Mouse (Mus musculus): ENCODE measurements at regions not wholly inside any gene's neighbourhood (a gene's known extent, or its start where the extent isn't known, plus 50 kb on each side); places are given as distances from the start of the nearest gene placed in this dataset.

GRCm38 (mm10) chr5:37980692-37981091, 57.9 kb upstream of the Stx18 start:
- no peak for DNase-seq (ENCODE audit: inconsistent ontology term)

- no peak for DNase-seq (ENCODE audit: inconsistent ontology term)
These were observed 61.6 kb upstream of the Stx18 start for GRCm38 (mm10) chr5:37976943-37977434.

- no peak for DNase-seq (ENCODE audit: inconsistent ontology term)
These were observed 65.5 kb upstream of the Stx18 start for GRCm38 (mm10) chr5:37972980-37973545.

GRCm38 (mm10) chr5:37971724-37972123, 66.8 kb upstream of the Stx18 start:
- DNase-seq (ENCODE audit: inconsistent ontology term): no peak

- DNase-seq (ENCODE audit: inconsistent ontology term): no peak
These were observed 69.9 kb upstream of the Stx18 start for GRCm38 (mm10) chr5:37968596-37968995.

- DNase-seq (ENCODE audit: inconsistent ontology term): no peak
These were observed 70.6 kb upstream of the Stx18 start for GRCm38 (mm10) chr5:37967914-37968375.

- DNase-seq (ENCODE audit: inconsistent ontology term): peak; percentile 26
These were observed 71.2 kb upstream of the Stx18 start for GRCm38 (mm10) chr5:37967106-37967913.

GRCm38 (mm10) chr5:37963688-37964087, 74.9 kb upstream of the Stx18 start:
- DNase-seq (ENCODE audit: inconsistent ontology term): no peak

- no peak for DNase-seq (ENCODE audit: inconsistent ontology term)
These were observed 76.0 kb upstream of the Stx18 start for GRCm38 (mm10) chr5:37962513-37962912.

- peak; percentile 84 for DNase-seq (ENCODE audit: inconsistent ontology term)
These were observed 78.3 kb upstream of the Stx18 start for GRCm38 (mm10) chr5:37960216-37960615.

GRCm38 (mm10) chr5:37952096-37952495, 86.4 kb upstream of the Stx18 start:
- DNase-seq (ENCODE audit: inconsistent ontology term): peak; percentile 6

- no peak for DNase-seq (ENCODE audit: inconsistent ontology term)
These were observed 105.8 kb upstream of the Stx18 start for GRCm38 (mm10) chr5:37932760-37933122.

- no peak for DNase-seq (ENCODE audit: inconsistent ontology term)
These were observed 106.3 kb upstream of the Stx18 start for GRCm38 (mm10) chr5:37932086-37932759.

GRCm38 (mm10) chr5:37920481-37920880, 96.1 kb upstream of the Msx1 start:
- DNase-seq (ENCODE audit: inconsistent ontology term): no peak

GRCm38 (mm10) chr5:37919102-37919501, 94.7 kb upstream of the Msx1 start:
- DNase-seq (ENCODE audit: inconsistent ontology term): no peak

GRCm38 (mm10) chr5:37918001-37918707, 93.8 kb upstream of the Msx1 start:
- DNase-seq (ENCODE audit: inconsistent ontology term): no peak

- no peak for DNase-seq (ENCODE audit: inconsistent ontology term)
These were observed 92.8 kb upstream of the Msx1 start for GRCm38 (mm10) chr5:37917161-37917560.

GRCm38 (mm10) chr5:37904683-37905352, 80.4 kb upstream of the Msx1 start:
- no peak for DNase-seq (ENCODE audit: inconsistent ontology term)

GRCm38 (mm10) chr5:37903861-37904260, 79.5 kb upstream of the Msx1 start:
- DNase-seq (ENCODE audit: inconsistent ontology term): no peak

GRCm38 (mm10) chr5:37902741-37903140, 78.4 kb upstream of the Msx1 start:
- DNase-seq (ENCODE audit: inconsistent ontology term): no peak

- DNase-seq (ENCODE audit: inconsistent ontology term): peak; percentile 28
These were observed 77.5 kb upstream of the Msx1 start for GRCm38 (mm10) chr5:37901861-37902291.

Measured in Muller cell, postnatal 12 days (primary cell).